In the genomic region with DNA sequence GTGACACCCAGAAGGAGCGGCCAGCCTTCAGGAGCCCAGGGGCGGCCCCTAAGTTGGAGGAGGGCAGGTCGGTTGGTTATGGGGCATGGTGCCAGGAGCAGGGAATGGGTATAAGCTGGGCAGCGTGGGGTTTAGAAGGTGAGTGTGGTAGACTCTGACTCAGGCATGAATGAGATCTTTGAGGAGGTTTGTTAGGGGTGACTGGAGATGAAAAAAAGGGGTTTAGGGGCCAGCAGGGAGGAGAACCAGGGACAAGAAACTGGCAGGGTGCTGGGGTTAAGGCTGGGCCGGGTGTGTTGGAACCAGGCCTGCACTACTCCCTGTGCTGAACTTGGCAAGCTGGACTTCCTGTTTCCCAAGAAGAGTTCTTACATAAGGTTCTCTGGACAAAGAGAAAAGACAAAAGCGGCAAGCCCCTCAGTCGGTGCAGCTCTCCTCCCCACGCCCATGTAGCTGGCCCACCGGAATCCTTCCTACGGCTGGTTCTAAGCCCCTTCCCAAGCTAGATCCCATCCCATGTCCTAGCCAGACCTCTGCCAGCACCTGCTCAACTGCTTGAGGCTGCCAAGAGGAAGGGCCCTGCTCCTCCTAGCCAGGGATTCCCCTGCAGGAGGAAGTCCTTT, we compare ENCODE assay signal across 8 mouse cellular contexts. TPM values are rescaled to one million over a fixed set of nuclear protein-coding genes. Genes with fewer than 3 reads are reported as not detected.
DNase-seq lines count a peak whose midpoint lies in the region; ATAC-seq and TF ChIP-seq lines count a peak whose summit lies in the region.

A gene (minus strand): TSS at position 259 of the 623 bp plus-strand sequence.

- H3K9ac ChIP-seq in forebrain, embryonic 11.5 days (ENCODE audit: low read length): no peak within 1 kb of the TSS
- H3K9ac ChIP-seq in forebrain, embryonic 16.5 days (replicated peaks; ENCODE audit: low read depth, low read length): 0 out of 2 replicates have a peak within 1 kb of the TSS, but pooled peaks have one; percentile 29
- H3K9ac ChIP-seq in limb, embryonic 12.5 days (replicated peaks): peak within 1 kb of the TSS; percentile 13; the same call in 1 of the 2 replicates
- H3K9ac ChIP-seq in midbrain, embryonic 15.5 days: peak within 1 kb of the TSS; percentile 17; the same call in 1 of the 2 replicates

- peaks cover 49% of the 10 kb centered on the region for H3K4me1 ChIP-seq in forebrain, embryonic 10.5 days
- H3K4me1 ChIP-seq in forebrain, embryonic 11.5 days (replicated peaks; ENCODE audit: control insufficient read depth, insufficient read depth, low read length): peaks cover 9% of the 10 kb centered on the region; the same call in 1 of the 2 replicates
- H3K4me1 ChIP-seq in forebrain, embryonic 16.5 days (replicated peaks; ENCODE audit: control insufficient read depth, insufficient read depth, low read length): peaks cover 31% of the 10 kb centered on the region
- H3K4me1 ChIP-seq in limb, embryonic 12.5 days (replicated peaks): peaks cover 26% of the 10 kb centered on the region
- peaks cover 28% of the 10 kb centered on the region for H3K4me1 ChIP-seq in midbrain, embryonic 15.5 days

- no peak for DNase-seq in forebrain, embryonic 10.5 days (ENCODE audit: extremely low spot score, low spot score)
- DNase-seq in forebrain, embryonic 11.5 days (ENCODE audit: low spot score): no peak
- peak; percentile 69 for DNase-seq in brain, embryonic 14.5 days (ENCODE audit: low read depth)

- no peak within 1 kb of the TSS for H3K4me2 ChIP-seq in forebrain, embryonic 11.5 days (ENCODE audit: low read depth, low read length, severe bottlenecking)
- H3K4me2 ChIP-seq in forebrain, embryonic 16.5 days (ENCODE audit: low read length): no peak within 1 kb of the TSS
- 0 out of 2 replicates have a peak within 1 kb of the TSS, but pooled peaks have one; percentile 2 for H3K4me2 ChIP-seq in limb, embryonic 12.5 days
- no peak within 1 kb of the TSS for H3K4me2 ChIP-seq in midbrain, embryonic 15.5 days

- WGBS in forebrain, embryonic 10.5 days: 65% methylated on average over 10 of the region's 10 CpGs
- 63% methylated on average over 10 of the region's 10 CpGs for WGBS in forebrain, embryonic 11.5 days
- 43% methylated on average over 10 of the region's 10 CpGs for WGBS in forebrain, embryonic 16.5 days
- WGBS in limb, embryonic 12.5 days: 87% methylated on average over 10 of the region's 10 CpGs
- 43% methylated on average over 10 of the region's 10 CpGs for WGBS in midbrain, embryonic 15.5 days

- 0 out of 2 replicates have a peak, but pooled peaks cover 13% of the 10 kb centered on the region for H3K27me3 ChIP-seq in forebrain, embryonic 10.5 days (ENCODE audit: poor library complexity, severe bottlenecking)
- no peaks in the 10 kb centered on the region for H3K27me3 ChIP-seq in forebrain, embryonic 11.5 days (ENCODE audit: control insufficient read depth, insufficient read depth, low read length)
- H3K27me3 ChIP-seq in forebrain, embryonic 16.5 days (replicated peaks; ENCODE audit: control insufficient read depth, insufficient read depth, low read length): no peaks in the 10 kb centered on the region
- H3K27me3 ChIP-seq in limb, embryonic 12.5 days: no peaks in the 10 kb centered on the region
- 0 out of 2 replicates have a peak, but pooled peaks cover 3% of the 10 kb centered on the region for H3K27me3 ChIP-seq in midbrain, embryonic 15.5 days (replicated peaks)

- ATAC-seq in forebrain, embryonic 11.5 days (replicated peaks; ENCODE audit: low FRiP score): no peak
- ATAC-seq in forebrain, embryonic 16.5 days: no peak
- peak; percentile 5 to 16; a peak in 1 of 4 replicates for ATAC-seq in hematopoietic stem cell, adult 5-6 weeks (replicated peaks in 1 of 2; ENCODE audit: insufficient read depth in 1 of 2, low FRiP score in 2 of 2, low TSS enrichment in 1 of 2, low read depth in 1 of 2, poor library complexity in 2 of 2, severe bottlenecking in 2 of 2)
- no peak for ATAC-seq in limb, embryonic 12.5 days (ENCODE audit: insufficient number of reproducible peaks, insufficient read depth, low FRiP score, low TSS enrichment, low read depth)
- no peak for ATAC-seq in midbrain, embryonic 15.5 days (replicated peaks)
- no peak for ATAC-seq in CD4-positive, CD25-positive, alpha-beta regulatory T cell, adult 4 months

- H3K36me3 ChIP-seq in forebrain, embryonic 10.5 days (replicated peaks): no peaks in the 10 kb centered on the region
- no peaks in the 10 kb centered on the region for H3K36me3 ChIP-seq in forebrain, embryonic 11.5 days (ENCODE audit: control insufficient read depth, insufficient read depth, low read length)
- no peaks in the 10 kb centered on the region for H3K36me3 ChIP-seq in forebrain, embryonic 16.5 days (ENCODE audit: control insufficient read depth, insufficient read depth)
- no peaks in the 10 kb centered on the region; the same call in 1 of the 2 replicates for H3K36me3 ChIP-seq in limb, embryonic 12.5 days
- H3K36me3 ChIP-seq in midbrain, embryonic 15.5 days (replicated peaks): no peaks in the 10 kb centered on the region

- TF ChIP-seq POLR2A in brain, embryonic 14.5 days (IDR thresholded peaks at IDR 0.05; ENCODE audit: borderline replicate concordance, extremely low read depth, insufficient read depth, insufficient read length, poor library complexity, severe bottlenecking): no peak

- peak within 1 kb of the TSS; percentile 65 for H3K27ac ChIP-seq in forebrain, embryonic 10.5 days
- no peak within 1 kb of the TSS for H3K27ac ChIP-seq in forebrain, embryonic 11.5 days (ENCODE audit: low read depth, low read length)
- H3K27ac ChIP-seq in forebrain, embryonic 16.5 days (ENCODE audit: low read length): peak within 1 kb of the TSS; percentile 65
- 0 out of 2 replicates have a peak within 1 kb of the TSS, but pooled peaks have one; percentile 14 for H3K27ac ChIP-seq in limb, embryonic 12.5 days
- peak within 1 kb of the TSS; percentile 75 for H3K27ac ChIP-seq in midbrain, embryonic 15.5 days

- H3K9me3 ChIP-seq in forebrain, embryonic 10.5 days: no peaks in the 10 kb centered on the region
- no peaks in the 10 kb centered on the region for H3K9me3 ChIP-seq in forebrain, embryonic 11.5 days (ENCODE audit: control insufficient read depth, low read length)
- H3K9me3 ChIP-seq in forebrain, embryonic 16.5 days (ENCODE audit: control insufficient read depth, low read length): no peaks in the 10 kb centered on the region
- no peaks in the 10 kb centered on the region for H3K9me3 ChIP-seq in limb, embryonic 12.5 days
- H3K9me3 ChIP-seq in midbrain, embryonic 15.5 days: no peaks in the 10 kb centered on the region

- TF ChIP-seq CTCF in brain, embryonic 14.5 days (IDR thresholded peaks at IDR 0.05; ENCODE audit: borderline replicate concordance, extremely low read depth, insufficient read depth, insufficient read length): no peak

- peak within 1 kb of the TSS; percentile 13; the same call in 1 of the 2 replicates for H3K4me3 ChIP-seq in forebrain, embryonic 10.5 days
- no peak within 1 kb of the TSS for H3K4me3 ChIP-seq in forebrain, embryonic 11.5 days (ENCODE audit: low read depth, low read length)
- no peak within 1 kb of the TSS for H3K4me3 ChIP-seq in forebrain, embryonic 16.5 days (replicated peaks; ENCODE audit: low read length)
- H3K4me3 ChIP-seq in limb, embryonic 12.5 days (replicated peaks): no peak within 1 kb of the TSS; the same call in 1 of the 2 replicates
- H3K4me3 ChIP-seq in midbrain, embryonic 15.5 days: no peak within 1 kb of the TSS

RNA-seq across cellular contexts. Expression of the gene that starts here (rescaled TPM):
- 0.20 TPM in 1 of 2 replicates, not detected in the other for polyA plus RNA-seq in forebrain, embryonic 10.5 days (2016; fragmentation: Nextera tagmentation; extraction: Ambion mirVana)
- polyA plus RNA-seq in forebrain, embryonic 11.5 days (2014; fragmentation: Nextera tagmentation; extraction: Ambion mirVana): not detected in 2 replicates
- polyA plus RNA-seq in brain, embryonic 14.5 days (2012; rRNA removed): 0.55 and 0.71 TPM in 2 replicates
- polyA plus RNA-seq in forebrain, embryonic 16.5 days (2015; fragmentation: Nextera tagmentation; extraction: Ambion mirVana): 0.34 and 0.46 TPM in 2 replicates
- total RNA-seq in hematopoietic stem cell, adult 5-6 weeks (2017): 13.9 and 15.9 TPM in 2 replicates
- polyA plus RNA-seq in limb, embryonic 12.5 days (2016; fragmentation: Nextera tagmentation; extraction: Ambion mirVana): 0.58 and 1.0 TPM in 2 replicates
- 0.37 and 0.68 TPM in 2 replicates for polyA plus RNA-seq in midbrain, embryonic 15.5 days (2015; fragmentation: Nextera tagmentation; extraction: Ambion mirVana)
- not detected for polyA plus RNA-seq in CD4-positive, CD25-positive, alpha-beta regulatory T cell, adult 4 months (2017; shearing (Covaris generic))

Comparison
In these comparisons a context has a peak if more than half of its experiments do, and no peak if none do; other contexts are left out.
1. Peak in DNase-seq in brain, embryonic 14.5 days; RNA of the gene not detected or under 1 TPM.
2. ATAC-seq: peak in hematopoietic stem cell, adult 5-6 weeks (2 of 2); none in forebrain, embryonic 11.5 days (single experiment), forebrain, embryonic 16.5 days (single experiment), limb, embryonic 12.5 days (single experiment), midbrain, embryonic 15.5 days (single experiment) and CD4-positive, CD25-positive, alpha-beta regulatory T cell, adult 4 months (single experiment).